Mouse (Mus musculus) kidney, adult 2 months (tissue): Measurements from ENCODE around the gene Prlh. TPM values are rescaled to one million over a fixed set of nuclear protein-coding genes. Genes with fewer than 3 reads are reported as not detected.
A peak's percentile ranks its signal among the peaks of the same experiment; 100 is the strongest.

Source experiments
- DNase-seq: peaks from one replicate; pipeline ENCODE4 v3.0.0; 2021
- H3K27ac ChIP-seq: fragments of 200-500 bp; 2 replicates; pipeline ENCODE4 v1.5.1; 2012; ENCODE audit warnings: low read depth, low read length, control low read depth, inconsistent platforms; ENCODE audit not compliant: insufficient read depth
- H3K27me3 ChIP-seq: fragments of 200-500 bp; replicated peaks from 2 replicates; pipeline ENCODE4 v1.6.1; 2012; ENCODE audit warnings: mild to moderate bottlenecking, moderate library complexity, low read length, inconsistent platforms; ENCODE audit not compliant: control insufficient read depth, insufficient read depth
- H3K36me3 ChIP-seq: fragments of 200-500 bp; 2 replicates; pipeline ENCODE4 v1.6.1; 2012; ENCODE audit warnings: mild to moderate bottlenecking, moderate library complexity, low read length, inconsistent platforms; ENCODE audit not compliant: control insufficient read depth, insufficient read depth
- H3K4me1 ChIP-seq: fragments of 200-500 bp; 2 replicates; pipeline ENCODE4 v1.6.1; 2011; ENCODE audit warnings: low read length; ENCODE audit not compliant: control insufficient read depth, insufficient read depth
- H3K4me3 ChIP-seq: fragments of 200-500 bp; 2 replicates; pipeline ENCODE4 v1.5.1; 2011; ENCODE audit warnings: mild to moderate bottlenecking, low read depth, low read length, control low read depth; ENCODE audit not compliant: insufficient read depth
- CTCF ChIP-seq: fragments of 200-500 bp; conservative IDR thresholded peaks from 2 replicates; pipeline ENCODE4 v1.5.1; 2011; ENCODE audit warnings: low read depth, mild to moderate bottlenecking, control low read depth, low read length, moderate library complexity, mixed read lengths; ENCODE audit not compliant: insufficient read depth, insufficient read length
- POLR2A ChIP-seq: fragments of 200-500 bp; IDR thresholded peaks from one replicate; pipeline ENCODE4 v1.6.1; 2011; ENCODE audit warnings: low read depth, low read length, control low read depth
- WGBS: fragments of 180-500 bp; shearing (Covaris S2); methylation state at CpG from one replicate; pipeline ENCODE4 v1.1.7; 2018; 5-methylcytosine and 5-hydroxymethylcytosine counted together
- polyA plus RNA-seq: library from polyadenylated mRNA; depleted of rRNA; stranded (reverse); fragments of >200 nt; gene quantifications from 2 replicates; pipeline ENCODE4 v1.2.3, GENCODE M21; 2012

Prlh gene
- polyA plus RNA-seq, 1 experiment: not detected

GRCm38 (mm10) chr1:90969881-90970390, 17.0 kb downstream of the Prlh start:
- Histone ChIP-seq H3K4me3 (peak overlapping the region; percentile 83), H3K27me3 (no peaks in the 10 kb centered on the region), H3K4me1 (peaks cover 19% of the 10 kb centered on the region), H3K27ac (peak overlapping the region; percentile 97), H3K36me3 (no peaks in the 10 kb centered on the region)
- peak; percentile 53 for DNase-seq
- no peak for TF ChIP-seq CTCF
- no peak for TF ChIP-seq POLR2A
- 50% methylated on average over 10 of the region's 10 CpGs for WGBS

- H3K36me3 ChIP-seq: no peaks in the 10 kb centered on the region
- whole genome bisulfite sequencing: 25% methylated on average over 9 of the region's 9 CpGs
- no peak overlapping the region for H3K4me3 ChIP-seq
- DNase-seq: peak; percentile 95
- TF ChIP-seq POLR2A (no peak), CTCF (peak; percentile 97)
- H3K4me1 ChIP-seq: peaks cover 10% of the 10 kb centered on the region
- no peak overlapping the region for H3K27ac ChIP-seq
- H3K27me3 ChIP-seq: no peaks in the 10 kb centered on the region
Observed at GRCm38 (mm10) chr1:90972911-90973573, 20.1 kb downstream of the Prlh start.

- 73% methylated on average over 2 of the region's 2 CpGs for WGBS
- DNase-seq: no peak
Observed at GRCm38 (mm10) chr1:90973574-90973911, 20.6 kb downstream of the Prlh start.

GRCm38 (mm10) chr1:90974906-90975649, 22.2 kb downstream of the Prlh start:
- 62% methylated on average over 12 of the region's 12 CpGs for WGBS
- DNase-seq: peak; percentile 61
- Histone ChIP-seq H3K27ac (no peak overlapping the region), H3K36me3 (no peaks in the 10 kb centered on the region), H3K4me3 (no peak overlapping the region), H3K27me3 (no peaks in the 10 kb centered on the region), H3K4me1 (peaks cover 3% of the 10 kb centered on the region; the same call in 1 of the 2 replicates)
- TF ChIP-seq POLR2A (no peak), CTCF (no peak)

More at GRCm38 (mm10) chr1:90973574-90973911, 20.6 kb downstream of the Prlh start:
- Histone ChIP-seq H3K27me3 (no peaks in the 10 kb centered on the region), H3K4me1 (peaks cover 9% of the 10 kb centered on the region; the same call in 1 of the 2 replicates), H3K27ac (no peak overlapping the region), H3K4me3 (no peak overlapping the region), H3K36me3 (no peaks in the 10 kb centered on the region)
- no peak for TF ChIP-seq POLR2A

- DNase-seq: no peak
- Histone ChIP-seq H3K27me3 (no peaks in the 10 kb centered on the region), H3K36me3 (no peaks in the 10 kb centered on the region), H3K4me3 (no peak overlapping the region), H3K27ac (no peak overlapping the region), H3K4me1 (peaks cover 5% of the 10 kb centered on the region; the same call in 1 of the 2 replicates)
- TF ChIP-seq CTCF (no peak), POLR2A (no peak)
- 92% methylated on average over 4 of the region's 4 CpGs for WGBS
Observed at GRCm38 (mm10) chr1:90975960-90976359, 23.1 kb downstream of the Prlh start.

- Histone ChIP-seq H3K27me3 (no peaks in the 10 kb centered on the region), H3K4me3 (no peak overlapping the region), H3K27ac (no peak overlapping the region), H3K36me3 (no peaks in the 10 kb centered on the region), H3K4me1 (peaks cover 3% of the 10 kb centered on the region; the same call in 1 of the 2 replicates)
- WGBS: 48% methylated on average over 10 of the region's 10 CpGs
- TF ChIP-seq POLR2A (no peak), CTCF (no peak)
- peak; percentile 64 for DNase-seq
Observed at GRCm38 (mm10) chr1:90980638-90981330, 27.9 kb downstream of the Prlh start.
